Mouse (Mus musculus) heart, embryonic 16.5 days (tissue): ENCODE measurements at regions not wholly inside any gene's neighbourhood (a gene's known extent, or its start where the extent isn't known, plus 50 kb on each side); places are given as distances from the start of the nearest gene placed in this dataset.

Source experiments
- ATAC-seq: fragments of 200-750 bp; cut with Nextera tagmentation; replicated peaks from 2 replicates; pipeline ENCODE4 v1.8.0; 2017; ENCODE audit warnings: moderate number of reproducible peaks; ENCODE audit not compliant: insufficient read depth, low FRiP score; ENCODE audit errors: extremely low read depth
- H3K27ac ChIP-seq: fragments of 300-500 bp; sonication (generic); 2 replicates; pipeline ENCODE4 v1.5.1; 2014; ENCODE audit warnings: mild to moderate bottlenecking, low read length, control low read depth, moderate library complexity
- H3K27me3 ChIP-seq: fragments of 300-500 bp; sonication (generic); 2 replicates; pipeline ENCODE4 v1.6.1; 2014; ENCODE audit warnings: low read length, mixed read lengths; ENCODE audit not compliant: control insufficient read depth, insufficient read depth
- H3K36me3 ChIP-seq: fragments of 300-500 bp; sonication (generic); 2 replicates; pipeline ENCODE4 v1.6.1; 2014; ENCODE audit not compliant: control insufficient read depth, insufficient read depth
- H3K4me1 ChIP-seq: fragments of 300-500 bp; sonication (generic); 2 replicates; pipeline ENCODE4 v1.6.1; 2014; ENCODE audit warnings: low read length, mixed read lengths; ENCODE audit not compliant: control insufficient read depth, insufficient read depth
- H3K4me2 ChIP-seq: fragments of 300-500 bp; sonication (generic); 2 replicates; pipeline ENCODE4 v1.6.1; 2014; ENCODE audit warnings: low read depth, mild to moderate bottlenecking, control low read depth, low read length
- H3K4me3 ChIP-seq: fragments of 300-500 bp; sonication (generic); 2 replicates; pipeline ENCODE4 v1.5.1; 2014; ENCODE audit warnings: mild to moderate bottlenecking, control low read depth, low read length
- H3K9ac ChIP-seq: fragments of 300-500 bp; sonication (generic); 2 replicates; pipeline ENCODE4 v1.6.1; 2014; ENCODE audit warnings: low read length, control low read depth
- H3K9me3 ChIP-seq: fragments of 300-500 bp; sonication (generic); replicated peaks from 2 replicates; pipeline ENCODE4 v1.6.1; 2016; ENCODE audit warnings: low read length; ENCODE audit not compliant: control insufficient read depth
- WGBS: fragments of 180-500 bp; shearing (Covaris S2); extraction: QIAGEN DNeasy Blood & Tissue Kit; methylation state at CpG from one replicate; pipeline ENCODE4 v1.1.7; 2014; 5-methylcytosine and 5-hydroxymethylcytosine counted together

DNA sequence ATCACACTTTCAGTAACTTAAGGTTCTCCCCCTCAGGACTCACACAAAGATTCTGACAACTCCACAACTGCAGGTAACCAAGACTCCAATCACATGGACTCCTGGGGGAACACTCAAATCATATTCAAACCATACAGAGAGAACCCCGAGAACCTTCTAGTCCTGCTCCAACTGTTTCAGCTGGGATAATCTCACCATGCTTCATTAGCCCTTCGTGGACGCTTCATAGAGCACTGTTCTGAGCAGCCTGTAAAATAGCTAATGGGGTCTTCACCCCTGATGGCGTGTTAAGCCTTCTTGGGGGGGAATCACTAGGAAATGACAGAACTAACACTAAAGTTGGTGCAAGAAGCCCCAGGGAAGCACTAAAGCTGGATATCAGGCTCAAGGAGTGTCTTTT lies 510.7 kb downstream of the Rwdd3 start:
- Histone ChIP-seq H3K9ac (no peak overlapping the region), H3K27ac (no peak overlapping the region), H3K4me1 (no peaks in the 10 kb centered on the region), H3K4me2 (no peak overlapping the region), H3K27me3 (no peaks in the 10 kb centered on the region), H3K4me3 (no peak overlapping the region), H3K36me3 (no peaks in the 10 kb centered on the region), H3K9me3 (no peaks in the 10 kb centered on the region)
- ATAC-seq = no peak
- 75% methylated on average over 4 of the region's 4 CpGs for WGBS

DNA sequence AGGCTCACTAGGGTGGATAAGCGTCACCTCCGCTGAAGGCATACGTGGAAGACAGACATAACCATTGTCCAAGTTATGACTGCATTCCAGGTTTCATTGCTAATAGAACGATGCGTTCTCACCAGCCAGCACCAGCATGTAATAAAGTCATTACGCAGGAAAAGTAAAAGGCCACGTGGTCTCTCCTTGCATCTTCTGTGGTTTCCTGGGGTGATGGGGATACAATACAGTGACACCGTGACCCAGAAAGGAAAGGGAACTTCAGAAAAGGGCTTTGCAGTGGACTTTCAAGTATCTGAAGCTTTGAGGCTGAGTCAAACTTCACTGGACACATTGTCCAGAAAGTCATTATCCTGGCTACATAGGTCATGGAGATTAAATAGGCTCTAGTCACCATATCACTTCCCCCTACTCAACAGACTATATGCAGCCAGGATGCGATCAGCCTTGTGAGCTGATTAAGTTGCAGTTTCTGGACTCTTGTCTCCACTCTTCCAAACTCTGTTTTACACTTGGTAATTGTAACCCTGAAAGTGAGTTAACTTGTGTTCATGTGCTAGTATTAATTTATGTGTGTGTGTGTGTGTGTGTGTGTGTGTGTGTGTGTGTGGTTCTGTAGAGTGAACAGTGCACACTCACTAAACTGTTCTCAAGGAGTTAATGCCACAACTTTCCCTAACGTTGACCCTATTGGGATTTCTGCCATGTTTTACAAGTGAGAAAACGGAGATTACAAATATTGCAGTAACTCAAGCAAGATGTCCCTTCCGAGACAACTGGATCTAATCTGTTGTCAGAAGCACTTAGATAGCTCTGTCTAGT lies 522.2 kb downstream of the Rwdd3 start:
- ATAC-seq = no peak
- no peaks in the 10 kb centered on the region for H3K27me3 ChIP-seq
- H3K27ac ChIP-seq = no peak overlapping the region
- H3K4me1 ChIP-seq = no peaks in the 10 kb centered on the region
- no peaks in the 10 kb centered on the region for H3K36me3 ChIP-seq
- H3K9me3 ChIP-seq = no peaks in the 10 kb centered on the region
- WGBS = 74% methylated on average over 12 of the region's 12 CpGs
- H3K4me2 ChIP-seq = no peak overlapping the region
- H3K4me3 ChIP-seq = no peak overlapping the region
- no peak overlapping the region for H3K9ac ChIP-seq

DNA sequence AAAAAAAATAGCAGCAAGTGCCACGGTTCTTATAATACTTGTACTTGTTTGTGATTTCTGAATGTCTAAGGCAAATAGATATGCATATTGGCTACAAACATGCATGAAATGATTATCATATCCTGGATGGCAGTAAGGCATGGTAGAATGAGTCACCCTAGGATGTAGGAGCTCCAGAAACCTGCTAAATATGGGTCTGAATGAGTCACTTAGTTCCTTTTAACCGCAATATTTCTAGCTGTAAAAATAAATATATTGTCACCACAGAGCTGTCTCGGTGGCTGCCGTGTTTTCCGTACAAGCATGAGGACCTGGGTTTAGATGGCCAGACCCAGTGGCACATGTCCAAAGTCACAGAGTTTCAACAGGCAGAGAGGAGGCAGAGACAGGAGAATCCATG lies 523.1 kb downstream of the Rwdd3 start:
- Histone ChIP-seq H3K4me1 (no peaks in the 10 kb centered on the region), H3K27me3 (no peaks in the 10 kb centered on the region), H3K9ac (no peak overlapping the region), H3K9me3 (no peaks in the 10 kb centered on the region), H3K4me2 (no peak overlapping the region), H3K36me3 (no peaks in the 10 kb centered on the region), H3K27ac (no peak overlapping the region), H3K4me3 (no peak overlapping the region)
- WGBS = 67% methylated on average over 5 of the region's 5 CpGs
- ATAC-seq = no peak

DNA sequence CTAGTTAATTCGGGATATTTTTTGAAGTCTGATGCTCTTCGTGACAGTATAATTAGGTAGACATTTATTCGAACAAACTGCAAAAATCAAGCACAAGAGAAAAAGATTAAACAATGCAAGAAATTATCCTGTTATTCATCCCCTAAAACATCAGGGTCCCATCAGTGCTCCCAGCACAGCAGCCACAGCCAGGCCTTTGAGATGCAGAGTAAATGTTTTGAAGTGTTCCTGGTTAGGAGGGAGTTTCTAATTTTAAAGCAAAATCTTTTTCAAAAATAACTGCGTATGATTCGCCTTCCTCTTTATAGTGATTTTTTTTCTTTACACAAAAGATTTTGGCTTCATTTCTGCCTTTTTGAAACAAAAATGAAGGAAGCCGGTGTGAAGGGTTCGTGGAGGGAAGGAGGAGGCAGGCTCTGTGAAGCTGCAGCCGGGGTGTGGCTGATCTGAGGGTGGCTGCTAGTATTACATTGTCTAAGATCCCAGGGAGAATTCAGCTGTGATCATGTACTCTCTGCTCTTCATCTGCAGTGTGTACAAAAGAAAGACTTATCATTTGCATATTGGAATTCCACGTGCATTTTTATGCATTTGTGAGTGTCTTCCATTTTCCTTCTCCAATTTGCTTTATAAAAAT lies 534.7 kb downstream of the Rwdd3 start:
- H3K36me3 ChIP-seq = no peaks in the 10 kb centered on the region
- H3K9me3 ChIP-seq = no peaks in the 10 kb centered on the region
- ATAC-seq = no peak
- whole genome bisulfite sequencing = 61% methylated on average over 9 of the region's 9 CpGs
- no peak overlapping the region for H3K4me3 ChIP-seq
- H3K9ac ChIP-seq = no peak overlapping the region
- H3K4me2 ChIP-seq = no peak overlapping the region
- H3K4me1 ChIP-seq = no peaks in the 10 kb centered on the region
- H3K27ac ChIP-seq = no peak overlapping the region
- no peaks in the 10 kb centered on the region for H3K27me3 ChIP-seq

DNA sequence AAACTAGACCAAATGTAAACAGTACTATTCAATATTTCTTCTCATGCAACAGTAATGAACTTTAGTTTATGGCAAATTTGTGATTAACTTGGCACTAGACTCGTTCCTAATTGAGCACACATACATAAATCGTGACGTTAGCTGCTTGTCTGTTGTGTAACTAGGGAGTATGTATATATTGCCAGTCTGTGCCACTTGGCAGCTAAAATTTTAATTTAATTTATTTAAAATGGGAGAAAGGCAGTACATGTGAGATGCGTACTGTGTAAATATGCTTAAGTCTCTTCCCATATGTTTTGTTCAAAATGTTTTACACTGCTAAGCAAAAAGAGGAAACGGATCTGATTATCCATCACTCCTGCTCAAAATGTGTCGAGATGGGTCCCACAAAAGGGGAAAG lies 553.1 kb downstream of the Rwdd3 start:
- no peak for ATAC-seq
- H3K36me3 ChIP-seq = no peaks in the 10 kb centered on the region

DNA sequence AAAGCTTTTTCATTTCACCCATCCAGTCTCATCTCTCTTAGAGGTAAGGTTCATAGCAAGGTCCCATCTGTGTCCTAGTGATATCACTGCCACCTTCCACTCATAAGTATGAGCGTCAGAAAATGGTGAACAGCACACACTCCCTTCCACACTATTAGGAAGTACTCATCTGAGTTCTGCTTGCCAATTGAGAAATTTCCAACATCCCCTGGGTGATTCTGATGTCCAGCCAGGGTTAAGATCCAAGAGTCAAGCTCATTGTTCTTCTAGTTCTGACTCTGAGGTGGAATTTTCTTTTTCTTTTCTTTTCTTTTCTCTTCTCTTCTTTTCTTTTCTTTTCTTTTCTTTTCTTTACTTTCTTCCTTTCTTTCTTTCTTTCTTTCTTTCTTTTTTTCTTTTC lies 577.3 kb downstream of the Rwdd3 start:
- WGBS = 88% methylated on average over 1 of the region's 1 CpGs

More for the DNA sequence above, 553.1 kb downstream of the Rwdd3 start:
- Histone ChIP-seq H3K9ac (no peak overlapping the region), H3K4me2 (no peak overlapping the region), H3K27ac (no peak overlapping the region), H3K4me1 (no peaks in the 10 kb centered on the region), H3K4me3 (no peak overlapping the region), H3K27me3 (no peaks in the 10 kb centered on the region), H3K9me3 (no peaks in the 10 kb centered on the region)
- WGBS = 75% methylated on average over 6 of the region's 6 CpGs

DNA sequence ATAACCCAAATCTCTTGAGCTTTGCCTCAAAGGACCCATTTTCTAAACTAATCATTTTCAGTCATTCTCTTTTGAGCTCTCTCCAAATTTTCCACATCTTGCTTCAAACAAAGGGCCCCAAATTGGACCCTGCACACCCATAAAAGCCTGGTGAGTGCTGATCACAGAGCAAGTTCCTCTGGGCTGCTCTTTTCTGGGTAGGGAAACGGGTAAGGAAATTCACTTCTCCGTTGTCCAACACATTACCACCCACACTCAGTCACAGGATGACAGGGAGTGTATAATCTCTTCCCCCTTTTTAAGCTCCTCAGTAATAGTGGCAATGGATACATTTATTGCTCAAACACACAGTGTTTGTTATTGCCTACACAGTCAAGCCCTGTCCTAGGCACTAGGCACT lies 580.3 kb downstream of the Rwdd3 start:
- WGBS = 67% methylated on average over 2 of the region's 2 CpGs
- H3K27ac ChIP-seq = no peak overlapping the region

More for the DNA sequence above, 577.3 kb downstream of the Rwdd3 start:
- Histone ChIP-seq H3K4me3 (no peak overlapping the region), H3K9ac (no peak overlapping the region), H3K9me3 (no peaks in the 10 kb centered on the region), H3K4me1 (no peaks in the 10 kb centered on the region), H3K27ac (no peak overlapping the region), H3K4me2 (no peak overlapping the region), H3K27me3 (no peaks in the 10 kb centered on the region), H3K36me3 (no peaks in the 10 kb centered on the region)
- no peak for ATAC-seq

DNA sequence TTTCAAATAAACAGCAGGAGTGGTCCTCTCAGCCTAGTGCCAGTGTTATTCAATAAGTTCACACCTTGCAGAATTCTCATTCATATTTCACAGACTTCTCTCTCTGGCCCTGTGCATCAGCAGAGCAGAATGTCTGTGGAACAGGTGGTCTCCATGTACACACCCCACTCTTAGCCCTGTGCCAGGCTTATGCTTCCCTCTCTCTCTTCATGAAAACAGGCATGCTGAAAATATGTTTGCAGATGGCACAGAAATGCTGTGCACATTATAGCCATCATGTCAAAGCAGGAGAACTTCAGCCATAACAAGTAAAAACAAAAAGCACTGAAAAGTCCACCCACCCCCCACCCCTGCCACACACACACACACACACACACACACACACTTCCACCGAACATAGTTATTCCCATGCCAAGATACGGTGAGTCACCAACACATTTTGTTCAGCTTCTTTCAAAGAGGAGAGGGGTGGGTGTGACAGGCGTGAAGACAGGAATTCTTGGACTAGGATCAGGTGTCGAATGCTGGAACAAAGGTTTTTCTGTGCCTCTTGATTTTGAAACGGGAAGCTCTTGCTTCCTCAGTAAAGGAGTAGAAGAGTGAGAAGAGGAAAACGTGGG lies 600.6 kb downstream of the Rwdd3 start:
- no peak for ATAC-seq
- H3K4me1 ChIP-seq = no peaks in the 10 kb centered on the region
- H3K27ac ChIP-seq = no peak overlapping the region
- H3K9ac ChIP-seq = no peak overlapping the region
- H3K9me3 ChIP-seq = no peaks in the 10 kb centered on the region
- H3K4me2 ChIP-seq = 0 out of 2 replicates have a peak overlapping the region, but pooled peaks have one; percentile 26
- H3K4me3 ChIP-seq = no peak overlapping the region
- WGBS = 20% methylated on average over 6 of the region's 6 CpGs
- H3K27me3 ChIP-seq = no peaks in the 10 kb centered on the region
- H3K36me3 ChIP-seq = no peaks in the 10 kb centered on the region

More for the DNA sequence above, 580.3 kb downstream of the Rwdd3 start:
- ATAC-seq = no peak
- H3K4me3 ChIP-seq = no peak overlapping the region
- no peaks in the 10 kb centered on the region for H3K27me3 ChIP-seq
- no peaks in the 10 kb centered on the region for H3K9me3 ChIP-seq
- H3K36me3 ChIP-seq = no peaks in the 10 kb centered on the region
- H3K4me1 ChIP-seq = no peaks in the 10 kb centered on the region
- H3K9ac ChIP-seq = no peak overlapping the region
- no peak overlapping the region for H3K4me2 ChIP-seq
